Mouse (Mus musculus): ENCODE measurements around the gene Prrx1.

Gene Prrx1

GRCm38 (mm10) chr1:163273132-163273531 is 40.4 kb downstream of the Prrx1 start:
- DNase-seq (ENCODE audit: low read depth, low spot score): no peak

GRCm38 (mm10) chr1:163266853-163267538 is 46.5 kb downstream of the Prrx1 start:
- DNase-seq (ENCODE audit: low read depth, low spot score): no peak

- DNase-seq (ENCODE audit: low read depth, low spot score): no peak
Measured at GRCm38 (mm10) chr1:163257298-163257697, 56.2 kb downstream of the Prrx1 start.

- DNase-seq (ENCODE audit: low read depth, low spot score): no peak
Measured at GRCm38 (mm10) chr1:163255884-163256283, 57.6 kb downstream of the Prrx1 start.

GRCm38 (mm10) chr1:163252796-163253195 is 60.7 kb downstream of the Prrx1 start:
- no peak for DNase-seq (ENCODE audit: low read depth, low spot score)

GRCm38 (mm10) chr1:163252331-163252730 is 61.2 kb downstream of the Prrx1 start:
- DNase-seq (ENCODE audit: low read depth, low spot score): no peak

GRCm38 (mm10) chr1:163251766-163252165 is 61.7 kb downstream of the Prrx1 start:
- no peak for DNase-seq (ENCODE audit: low read depth, low spot score)

GRCm38 (mm10) chr1:163238950-163239349 is 74.6 kb downstream of the Prrx1 start:
- DNase-seq (ENCODE audit: low read depth, low spot score): no peak

- DNase-seq (ENCODE audit: low read depth, low spot score): no peak
Measured at GRCm38 (mm10) chr1:163231230-163231629, 82.3 kb downstream of the Prrx1 start.

- DNase-seq (ENCODE audit: low read depth, low spot score): no peak
Measured at GRCm38 (mm10) chr1:163226271-163226670, 87.2 kb downstream of the Prrx1 start.

- DNase-seq (ENCODE audit: low read depth, low spot score): no peak
Measured at GRCm38 (mm10) chr1:163221767-163222166, 91.7 kb downstream of the Prrx1 start.

- DNase-seq (ENCODE audit: low read depth, low spot score): no peak
Measured at GRCm38 (mm10) chr1:163208919-163209867, 104.3 kb downstream of the Prrx1 start.

GRCm38 (mm10) chr1:163198767-163199166 is 114.7 kb downstream of the Prrx1 start:
- DNase-seq (ENCODE audit: low read depth, low spot score): no peak

- no peak for DNase-seq (ENCODE audit: low read depth, low spot score)
Measured at GRCm38 (mm10) chr1:163198059-163198458, 115.5 kb downstream of the Prrx1 start.

Measured in R1 (cell line).